Mouse (Mus musculus) embryonic fibroblast, embryonic 13.5 days (primary cell): ENCODE results near the gene Lcat. TPM values are rescaled to one million over a fixed set of nuclear protein-coding genes. Genes with fewer than 3 reads are reported as not detected.

ENCODE experiments used
- H3K27ac ChIP-seq: 2 replicates; pipeline ENCODE4 v1.5.1; 2012; ENCODE audit warnings: low read length, control low read depth, inconsistent platforms; ENCODE audit not compliant: insufficient read depth
- H3K4me1 ChIP-seq: 2 replicates; pipeline ENCODE4 v1.6.1; 2011; ENCODE audit warnings: low read length; ENCODE audit not compliant: control insufficient read depth, insufficient read depth
- H3K4me3 ChIP-seq: 2 replicates; pipeline ENCODE4 v1.5.1; 2011; ENCODE audit warnings: mild to moderate bottlenecking, control low read depth, low read length; ENCODE audit not compliant: insufficient read depth
- CTCF ChIP-seq: IDR thresholded peaks from 2 replicates; pipeline ENCODE4 v1.5.1; 2011; ENCODE audit warnings: mild to moderate bottlenecking, control low read depth, low read length, moderate library complexity, borderline replicate concordance; ENCODE audit not compliant: insufficient read depth
- POLR2A ChIP-seq: IDR thresholded peaks from 2 replicates; pipeline ENCODE4 v1.6.1; 2011; ENCODE audit warnings: low read depth, mild to moderate bottlenecking, control low read depth, low read length, moderate library complexity
- polyA plus RNA-seq: library from polyadenylated mRNA; stranded (reverse); fragments of >200 nt; gene quantifications from 2 replicates; pipeline ENCODE4 v1.2.4, GENCODE M21; 2011; ENCODE audit warnings: low read depth; ENCODE audit not compliant: missing spikeins, insufficient read length

Lcat gene
- polyA plus RNA-seq, 1 experiment: 3.9 TPM

GRCm38 (mm10) chr8:105931271-105931670, 11.9 kb downstream of the Lcat start:
- H3K4me3 ChIP-seq: no peak overlapping the region
- TF ChIP-seq CTCF: no peak
- TF ChIP-seq POLR2A: no peak
- no peaks in the 10 kb centered on the region for H3K4me1 ChIP-seq
- no peak overlapping the region for H3K27ac ChIP-seq

GRCm38 (mm10) chr8:105930602-105931001, 12.6 kb downstream of the Lcat start:
- no peak overlapping the region for H3K4me3 ChIP-seq
- H3K4me1 ChIP-seq: no peaks in the 10 kb centered on the region
- no peak overlapping the region for H3K27ac ChIP-seq
- TF ChIP-seq POLR2A: no peak
- TF ChIP-seq CTCF: peak; percentile 94

- H3K4me1 ChIP-seq: no peaks in the 10 kb centered on the region
- H3K4me3 ChIP-seq: no peak overlapping the region
- no peak overlapping the region for H3K27ac ChIP-seq
- no peak for TF ChIP-seq CTCF
- TF ChIP-seq POLR2A: no peak
Observed at GRCm38 (mm10) chr8:105925123-105925522, 18.1 kb downstream of the Lcat start.

GRCm38 (mm10) chr8:105919390-105919789, 23.8 kb downstream of the Lcat start:
- H3K4me1 ChIP-seq: no peaks in the 10 kb centered on the region
- TF ChIP-seq CTCF (no peak), POLR2A (no peak)

GRCm38 (mm10) chr8:105900941-105901616, 42.1 kb downstream of the Lcat start:
- H3K4me1 ChIP-seq: peaks cover 4% of the 10 kb centered on the region
- TF ChIP-seq POLR2A: no peak; the same call in none of the 2 replicates
- no peak for TF ChIP-seq CTCF
- peak overlapping the region; percentile 56 for H3K27ac ChIP-seq
- peak overlapping the region; percentile 96 for H3K4me3 ChIP-seq

More at GRCm38 (mm10) chr8:105919390-105919789, 23.8 kb downstream of the Lcat start:
- H3K27ac ChIP-seq: no peak overlapping the region
- no peak overlapping the region for H3K4me3 ChIP-seq

- H3K4me1 ChIP-seq: peaks cover 4% of the 10 kb centered on the region
- TF ChIP-seq CTCF (no peak), POLR2A (peak; percentile 85)
Observed at GRCm38 (mm10) chr8:105900180-105900940, 42.8 kb downstream of the Lcat start, which contains the start of gene Pskh1. Pskh1 (plus strand) TSS chr8:105900441.

GRCm38 (mm10) chr8:105897801-105898480, 45.2 kb downstream of the Lcat start:
- H3K4me1 ChIP-seq: peaks cover 4% of the 10 kb centered on the region
- H3K27ac ChIP-seq: no peak overlapping the region
- TF ChIP-seq CTCF (no peak), POLR2A (no peak)
- no peak overlapping the region for H3K4me3 ChIP-seq

More at GRCm38 (mm10) chr8:105900180-105900940, 42.8 kb downstream of the Lcat start, which contains the start of gene Pskh1:
- H3K27ac ChIP-seq: peak within 1 kb of the TSS; percentile 56
- H3K4me3 ChIP-seq: peak within 1 kb of the TSS; percentile 96

GRCm38 (mm10) chr8:105893339-105893738, 49.8 kb downstream of the Lcat start, which contains the start of gene Nrn1l:
Nrn1l (plus strand) TSS chr8:105893567.
- no peak within 1 kb of the TSS for H3K4me3 ChIP-seq
- TF ChIP-seq POLR2A: no peak
- no peak for TF ChIP-seq CTCF
- no peak within 1 kb of the TSS for H3K27ac ChIP-seq
- no peaks in the 10 kb centered on the region for H3K4me1 ChIP-seq

GRCm38 (mm10) chr8:105892432-105892831, 50.8 kb downstream of the Lcat start:
- Histone ChIP-seq H3K4me3 (no peak overlapping the region), H3K4me1 (no peaks in the 10 kb centered on the region), H3K27ac (no peak overlapping the region)
- TF ChIP-seq POLR2A: no peak
- no peak for TF ChIP-seq CTCF

GRCm38 (mm10) chr8:105890870-105891269, 52.3 kb downstream of the Lcat start:
- TF ChIP-seq POLR2A: no peak
- Histone ChIP-seq H3K4me3 (no peak overlapping the region), H3K4me1 (no peaks in the 10 kb centered on the region), H3K27ac (no peak overlapping the region)
